Mouse (Mus musculus) lung, embryonic 16.5 days (tissue): ENCODE measurements around the gene Ppp1r14c. TPM values are rescaled to one million over a fixed set of nuclear protein-coding genes. Genes with fewer than 3 reads are reported as not detected.

ENCODE experiments used
- ATAC-seq: fragments of 200-750 bp; cut with Nextera tagmentation; 2 replicates; pipeline ENCODE4 v1.8.0; 2017; ENCODE audit warnings: low read depth, mild to moderate bottlenecking, moderate library complexity
- H3K27ac ChIP-seq: fragments of 300-500 bp; sonication (generic); 2 replicates; pipeline ENCODE4 v1.5.1; 2014; ENCODE audit warnings: mild to moderate bottlenecking, control low read depth, low read length
- H3K27me3 ChIP-seq: fragments of 300-500 bp; sonication (generic); 2 replicates; pipeline ENCODE4 v1.6.1; 2014; ENCODE audit warnings: low read depth, low read length, mixed read lengths; ENCODE audit not compliant: control insufficient read depth, insufficient read depth
- H3K36me3 ChIP-seq: fragments of 300-500 bp; sonication (generic); 2 replicates; pipeline ENCODE4 v1.6.1; 2014; ENCODE audit warnings: low read length; ENCODE audit not compliant: control insufficient read depth, insufficient read depth
- H3K4me1 ChIP-seq: fragments of 300-500 bp; sonication (generic); replicated peaks from 2 replicates; pipeline ENCODE4 v1.6.1; 2014; ENCODE audit warnings: low read length, mixed read lengths; ENCODE audit not compliant: control insufficient read depth, insufficient read depth
- H3K4me2 ChIP-seq: fragments of 300-500 bp; sonication (generic); 2 replicates; pipeline ENCODE4 v1.6.1; 2014; ENCODE audit warnings: low read depth, low read length, control low read depth
- H3K4me3 ChIP-seq: fragments of 300-500 bp; sonication (generic); 2 replicates; pipeline ENCODE4 v1.5.1; 2014; ENCODE audit warnings: mild to moderate bottlenecking, low read length, control low read depth
- H3K9ac ChIP-seq: fragments of 300-500 bp; sonication (generic); 2 replicates; pipeline ENCODE4 v1.6.1; 2014; ENCODE audit warnings: low read length, control low read depth
- H3K9me3 ChIP-seq: fragments of 300-500 bp; sonication (generic); 2 replicates; pipeline ENCODE4 v1.6.1; 2016; ENCODE audit warnings: low read length; ENCODE audit not compliant: control insufficient read depth
- WGBS: fragments of 180-500 bp; shearing (Covaris S2); extraction: QIAGEN DNeasy Blood & Tissue Kit; methylation state at CpG from one replicate; pipeline ENCODE4 v1.1.7; 2014; 5-methylcytosine and 5-hydroxymethylcytosine counted together
- polyA plus RNA-seq: library from polyadenylated mRNA; unstranded; fragments of >200 nt; fragmentation: Nextera tagmentation; extraction: Ambion mirVana; gene quantifications from 2 replicates; pipeline ENCODE4 v1.2.1, GENCODE M21; 2015

Gene Ppp1r14c
- polyA plus RNA-seq, result 125 and 133 TPM in 2 replicates

- no peaks in the 10 kb centered on the region for H3K36me3 ChIP-seq
- H3K9ac ChIP-seq, result peak within 1 kb of the TSS; percentile 67
- peaks cover 3% of the 10 kb centered on the region; the same call in 1 of the 2 replicates for H3K27me3 ChIP-seq
- under 1% methylated on average over 53 of the region's 74 CpGs for WGBS
- no peaks in the 10 kb centered on the region for H3K9me3 ChIP-seq
- H3K27ac ChIP-seq, result peak within 1 kb of the TSS; percentile 10
- H3K4me3 ChIP-seq, result peak within 1 kb of the TSS; percentile 60
- peak within 1 kb of the TSS; percentile 68 for H3K4me2 ChIP-seq
- no peaks in the 10 kb centered on the region for H3K4me1 ChIP-seq
- ATAC-seq, result peak; percentile 90
Measured at GRCm38 (mm10) chr10:3366036-3366869, at the start of gene Ppp1r14c. Gene Ppp1r14c (plus strand): TSS chr10:3366057.

- no peak for ATAC-seq
- Histone ChIP-seq H3K27me3 (no peaks in the 10 kb centered on the region), H3K4me2 (no peak overlapping the region), H3K36me3 (no peaks in the 10 kb centered on the region), H3K4me3 (no peak overlapping the region), H3K9me3 (no peaks in the 10 kb centered on the region), H3K4me1 (no peaks in the 10 kb centered on the region), H3K27ac (no peak overlapping the region), H3K9ac (no peak overlapping the region)
- 80% methylated on average over 2 of the region's 2 CpGs for WGBS
Measured at GRCm38 (mm10) chr10:3321406-3321805, 44.5 kb upstream of the Ppp1r14c start.

GRCm38 (mm10) chr10:3325447-3325846, 40.4 kb upstream of the Ppp1r14c start:
- WGBS, result 81% methylated on average over 1 of the region's 1 CpGs
- H3K27me3 ChIP-seq, result no peaks in the 10 kb centered on the region
- no peak for ATAC-seq

GRCm38 (mm10) chr10:3332880-3333279, 33.0 kb upstream of the Ppp1r14c start:
- ATAC-seq, result peak; percentile 61; the same call in 1 of the 2 replicates
- peaks cover 13% of the 10 kb centered on the region for H3K4me1 ChIP-seq
- WGBS, result 9% methylated on average over 3 of the region's 3 CpGs
- no peak overlapping the region for H3K9ac ChIP-seq
- H3K9me3 ChIP-seq, result no peaks in the 10 kb centered on the region; the same call in 1 of the 2 replicates
- no peak overlapping the region for H3K4me2 ChIP-seq
- no peaks in the 10 kb centered on the region for H3K36me3 ChIP-seq
- no peak overlapping the region for H3K27ac ChIP-seq
- no peaks in the 10 kb centered on the region for H3K27me3 ChIP-seq
- no peak overlapping the region for H3K4me3 ChIP-seq

More at GRCm38 (mm10) chr10:3325447-3325846, 40.4 kb upstream of the Ppp1r14c start:
- Histone ChIP-seq H3K27ac (no peak overlapping the region), H3K4me1 (no peaks in the 10 kb centered on the region), H3K4me3 (no peak overlapping the region), H3K36me3 (no peaks in the 10 kb centered on the region), H3K9ac (no peak overlapping the region), H3K9me3 (no peaks in the 10 kb centered on the region), H3K4me2 (no peak overlapping the region)

GRCm38 (mm10) chr10:3334570-3334969, 31.3 kb upstream of the Ppp1r14c start:
- Histone ChIP-seq H3K9me3 (no peaks in the 10 kb centered on the region; the same call in 1 of the 2 replicates), H3K4me1 (peaks cover 19% of the 10 kb centered on the region), H3K4me2 (no peak overlapping the region), H3K4me3 (no peak overlapping the region), H3K27ac (no peak overlapping the region), H3K36me3 (no peaks in the 10 kb centered on the region), H3K9ac (no peak overlapping the region), H3K27me3 (no peaks in the 10 kb centered on the region)
- ATAC-seq, result no peak

- Histone ChIP-seq H3K4me2 (no peak overlapping the region), H3K27ac (no peak overlapping the region; the same call in 1 of the 2 replicates), H3K9me3 (no peaks in the 10 kb centered on the region), H3K9ac (no peak overlapping the region), H3K4me1 (peaks cover 19% of the 10 kb centered on the region), H3K27me3 (no peaks in the 10 kb centered on the region), H3K4me3 (no peak overlapping the region), H3K36me3 (no peaks in the 10 kb centered on the region)
- 45% methylated on average over 7 of the region's 7 CpGs for WGBS
- peak; percentile 57 for ATAC-seq
Measured at GRCm38 (mm10) chr10:3336729-3337329, 29.0 kb upstream of the Ppp1r14c start.

- no peak overlapping the region for H3K4me2 ChIP-seq
- no peaks in the 10 kb centered on the region for H3K9me3 ChIP-seq
- no peaks in the 10 kb centered on the region for H3K27me3 ChIP-seq
- no peak overlapping the region for H3K9ac ChIP-seq
- H3K36me3 ChIP-seq, result no peaks in the 10 kb centered on the region
- H3K4me1 ChIP-seq, result peaks cover 19% of the 10 kb centered on the region
- ATAC-seq, result peak; percentile 80
- H3K4me3 ChIP-seq, result no peak overlapping the region
- peak overlapping the region; percentile 3 for H3K27ac ChIP-seq
- 25% methylated on average over 2 of the region's 2 CpGs for WGBS
Measured at GRCm38 (mm10) chr10:3337330-3337901, 28.4 kb upstream of the Ppp1r14c start.

GRCm38 (mm10) chr10:3345706-3346105, 20.2 kb upstream of the Ppp1r14c start:
- no peak for ATAC-seq
- Histone ChIP-seq H3K4me3 (no peak overlapping the region), H3K9ac (no peak overlapping the region), H3K36me3 (no peaks in the 10 kb centered on the region), H3K4me1 (no peaks in the 10 kb centered on the region), H3K4me2 (no peak overlapping the region), H3K27me3 (no peaks in the 10 kb centered on the region), H3K27ac (no peak overlapping the region), H3K9me3 (no peaks in the 10 kb centered on the region)
- 61% methylated on average over 5 of the region's 5 CpGs for WGBS

GRCm38 (mm10) chr10:3359531-3359930, 6.3 kb upstream of the Ppp1r14c start:
- no peak for ATAC-seq
- H3K4me1 ChIP-seq, result no peaks in the 10 kb centered on the region

More at GRCm38 (mm10) chr10:3359531-3359930, 6.3 kb upstream of the Ppp1r14c start:
- Histone ChIP-seq H3K9me3 (no peaks in the 10 kb centered on the region), H3K4me3 (no peak overlapping the region), H3K27me3 (no peaks in the 10 kb centered on the region), H3K4me2 (no peak overlapping the region), H3K9ac (no peak overlapping the region), H3K27ac (no peak overlapping the region), H3K36me3 (no peaks in the 10 kb centered on the region)
- WGBS, result 74% methylated on average over 1 of the region's 1 CpGs
